Mouse (Mus musculus) thymus, adult 2 months (tissue): Measurements from ENCODE around the gene Stat6. TPM values are rescaled to one million over a fixed set of nuclear protein-coding genes. Genes with fewer than 3 reads are reported as not detected.

Experiments used
- DNase-seq: peaks from one replicate; pipeline ENCODE4 v3.0.0; 2021
- H3K27ac ChIP-seq: fragments of 200-500 bp; 2 replicates; pipeline ENCODE4 v1.5.1; 2012; ENCODE audit warnings: low read length, control low read depth; ENCODE audit not compliant: control insufficient read depth, insufficient read depth
- H3K27me3 ChIP-seq: fragments of 200-500 bp; 2 replicates; pipeline ENCODE4 v1.6.1; 2012; ENCODE audit warnings: mild to moderate bottlenecking, low read length, moderate library complexity, mixed read lengths; ENCODE audit not compliant: control insufficient read depth, insufficient read depth
- H3K36me3 ChIP-seq: fragments of 200-500 bp; 2 replicates; pipeline ENCODE4 v1.6.1; 2012; ENCODE audit warnings: mild to moderate bottlenecking, low read length, moderate library complexity; ENCODE audit not compliant: control insufficient read depth, insufficient read depth
- H3K4me1 ChIP-seq: fragments of 200-500 bp; replicated peaks from 2 replicates; pipeline ENCODE4 v1.6.1; 2012; ENCODE audit warnings: low read length; ENCODE audit not compliant: control insufficient read depth, insufficient read depth
- H3K4me3 ChIP-seq: fragments of 200-500 bp; 2 replicates; pipeline ENCODE4 v1.5.1; 2012; ENCODE audit warnings: mild to moderate bottlenecking, low read length, control low read depth, moderate library complexity; ENCODE audit not compliant: control insufficient read depth, insufficient read depth
- CTCF ChIP-seq: fragments of 200-500 bp; IDR thresholded peaks from 2 replicates; pipeline ENCODE4 v1.5.1; 2012; ENCODE audit warnings: mild to moderate bottlenecking, control low read depth, low read length, moderate library complexity, borderline replicate concordance; ENCODE audit not compliant: control insufficient read depth, poor library complexity, insufficient read depth; ENCODE audit errors: extremely low read depth
- POLR2A ChIP-seq: fragments of 200-500 bp; IDR thresholded peaks from 2 replicates; pipeline ENCODE4 v1.6.1; 2012; ENCODE audit warnings: mild to moderate bottlenecking, low read length, control low read depth, moderate library complexity; ENCODE audit not compliant: control insufficient read depth, poor library complexity, insufficient read depth; ENCODE audit errors: extremely low read depth
- WGBS: fragments of 180-500 bp; shearing (Covaris S2); methylation state at CpG from one replicate; pipeline ENCODE4 v1.1.7; 2018; 5-methylcytosine and 5-hydroxymethylcytosine counted together
- polyA plus RNA-seq: library from polyadenylated mRNA; depleted of rRNA; stranded (reverse); fragments of >200 nt; gene quantifications from 2 replicates; pipeline ENCODE4 v1.2.3, GENCODE M21; 2012

Gene Stat6
- polyA plus RNA-seq, 1 experiment, result 185 TPM

DNA sequence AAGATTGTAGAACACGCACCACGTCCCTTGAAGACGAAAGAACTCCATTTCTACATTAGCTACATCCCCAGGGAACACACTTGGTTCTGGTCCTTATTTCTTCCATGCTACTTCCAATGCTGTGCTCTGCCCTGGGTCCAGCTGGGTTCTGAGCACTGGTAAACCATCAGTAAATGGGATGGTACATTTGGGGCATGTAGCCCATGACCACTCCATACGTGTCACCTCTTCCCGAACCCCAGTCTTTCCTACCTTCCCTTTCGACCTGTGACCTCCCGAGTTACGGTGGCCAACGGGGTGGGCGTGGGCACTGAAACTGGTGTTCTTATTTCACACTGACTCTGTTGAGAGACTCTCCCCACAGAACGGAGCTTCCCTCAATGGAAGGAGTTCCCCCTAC lies 43.5 kb upstream of the Stat6 start:
- Histone ChIP-seq H3K36me3 (no peaks in the 10 kb centered on the region), H3K27ac (no peak overlapping the region), H3K4me3 (no peak overlapping the region), H3K27me3 (no peaks in the 10 kb centered on the region), H3K4me1 (peaks cover 16% of the 10 kb centered on the region)
- 92% methylated on average over 11 of the region's 11 CpGs for WGBS
- TF ChIP-seq POLR2A, result no peak
- no peak for TF ChIP-seq CTCF
- no peak for DNase-seq

DNA sequence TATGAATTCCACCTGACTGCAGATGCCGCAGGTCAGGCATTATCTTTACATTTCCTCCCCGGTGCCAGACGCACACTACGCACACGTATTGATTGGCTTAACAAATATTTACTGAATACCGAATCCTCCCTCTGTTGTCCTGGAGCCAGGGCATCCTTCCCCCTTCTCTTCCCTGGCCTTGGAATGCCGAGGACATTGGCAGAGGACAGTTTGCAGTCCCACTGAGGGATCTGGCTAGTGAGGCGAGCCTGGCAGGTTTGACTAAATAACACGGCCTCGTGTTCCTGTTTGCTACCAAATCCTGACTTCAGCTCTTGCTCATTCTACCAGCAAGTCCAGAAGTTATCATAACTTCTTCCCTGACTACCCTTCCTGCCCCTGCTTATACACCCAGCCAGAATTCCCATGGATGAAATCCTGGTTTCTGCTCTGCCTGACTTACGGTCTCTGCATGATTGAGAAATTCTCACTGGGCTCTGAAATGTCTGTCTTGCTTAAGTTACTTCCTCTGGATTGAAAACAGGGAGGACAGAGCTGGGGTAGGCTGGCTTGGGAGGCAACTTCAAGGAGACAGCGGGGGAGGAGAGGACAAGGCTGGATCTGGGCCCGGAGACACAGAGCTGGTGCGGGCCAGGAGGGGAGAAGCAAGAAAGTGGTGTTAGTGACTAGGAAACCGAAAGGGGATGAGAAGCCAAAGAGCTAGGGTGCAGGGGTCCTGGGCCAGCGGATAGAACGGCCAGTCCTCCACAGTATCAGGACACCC lies 42.8 kb upstream of the Stat6 start:
- Histone ChIP-seq H3K27ac (no peak overlapping the region; the same call in 1 of the 2 replicates), H3K4me1 (peaks cover 18% of the 10 kb centered on the region), H3K36me3 (no peaks in the 10 kb centered on the region), H3K4me3 (no peak overlapping the region), H3K27me3 (no peaks in the 10 kb centered on the region)
- WGBS, result 90% methylated on average over 17 of the region's 17 CpGs
- TF ChIP-seq CTCF, result no peak
- DNase-seq, result no peak

DNA sequence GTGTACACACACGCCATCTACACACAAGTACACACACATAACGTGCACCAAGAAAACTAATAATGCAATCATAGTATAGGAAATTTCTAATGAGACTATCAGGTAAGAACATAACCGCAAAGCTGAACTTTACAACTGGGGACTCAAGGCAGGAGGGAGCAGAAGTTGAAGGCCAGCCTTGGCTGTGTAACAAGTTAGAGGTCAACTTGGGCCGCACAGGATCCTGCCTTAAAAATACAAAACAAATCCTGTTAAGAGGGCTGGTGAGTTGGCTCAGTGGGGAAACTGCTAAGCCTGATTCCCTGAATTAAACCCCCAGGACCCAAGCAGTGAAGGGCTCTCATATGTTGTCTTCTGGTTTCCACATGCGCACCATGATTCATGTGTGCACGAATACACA lies 40.6 kb upstream of the Stat6 start:
- TF ChIP-seq POLR2A, result no peak
- no peak for TF ChIP-seq CTCF
- Histone ChIP-seq H3K4me1 (peaks cover 14% of the 10 kb centered on the region), H3K4me3 (no peak overlapping the region), H3K27me3 (no peaks in the 10 kb centered on the region), H3K27ac (no peak overlapping the region), H3K36me3 (no peaks in the 10 kb centered on the region)
- no peak for DNase-seq
- WGBS, result 96% methylated on average over 6 of the region's 6 CpGs

DNA sequence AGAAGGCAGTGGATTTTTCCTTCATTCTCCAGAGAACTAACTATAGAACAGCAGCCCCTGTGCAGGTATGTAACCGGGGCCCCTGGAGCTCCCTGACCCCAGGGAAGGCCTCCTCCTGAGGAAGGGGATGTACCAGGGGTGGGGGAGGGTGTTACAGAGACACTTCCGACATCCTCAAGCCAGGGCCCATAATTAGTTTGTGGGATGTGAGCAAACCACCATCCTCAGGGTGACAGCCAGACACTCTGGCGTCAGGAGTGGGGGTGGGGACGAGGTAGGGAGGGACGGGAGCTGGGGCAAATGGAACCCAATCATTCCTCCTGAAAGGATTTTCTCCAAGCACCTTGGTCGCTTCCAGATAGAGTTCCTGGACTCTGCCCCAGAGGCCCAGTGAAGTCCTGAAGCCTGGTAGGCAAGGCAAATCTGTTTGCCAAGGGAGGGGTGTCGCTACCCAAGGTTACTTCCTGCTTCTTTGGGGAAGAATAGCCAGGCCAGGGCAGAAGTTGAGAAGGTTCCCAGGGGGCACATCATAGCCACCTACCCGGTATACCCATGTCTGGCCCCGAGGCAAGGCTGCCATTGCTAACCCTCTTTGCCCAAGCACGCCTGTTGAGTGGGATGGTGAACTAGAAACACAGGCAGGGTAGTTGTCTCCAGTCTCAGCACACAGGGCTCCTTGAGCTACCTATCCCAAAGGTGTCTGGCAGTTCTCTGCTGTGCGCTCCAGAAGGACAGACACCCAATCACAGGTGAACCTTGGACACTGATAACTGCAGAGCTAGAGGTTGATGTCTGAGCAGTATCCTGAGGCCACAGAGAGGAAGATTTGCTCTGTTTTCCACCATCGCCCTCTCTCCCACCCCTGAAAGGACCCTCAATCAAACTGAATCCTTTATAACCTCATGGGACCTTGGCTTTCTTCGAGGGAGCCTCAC lies 39.1 kb upstream of the Stat6 start:
- WGBS, result 45% methylated on average over 13 of the region's 13 CpGs
- H3K27me3 ChIP-seq, result no peaks in the 10 kb centered on the region
- TF ChIP-seq CTCF (no peak), POLR2A (no peak)
- no peak for DNase-seq
- no peak overlapping the region for H3K4me3 ChIP-seq
- peak overlapping the region; percentile 22; the same call in 1 of the 2 replicates for H3K27ac ChIP-seq
- no peaks in the 10 kb centered on the region for H3K36me3 ChIP-seq
- peaks cover 14% of the 10 kb centered on the region for H3K4me1 ChIP-seq

DNA sequence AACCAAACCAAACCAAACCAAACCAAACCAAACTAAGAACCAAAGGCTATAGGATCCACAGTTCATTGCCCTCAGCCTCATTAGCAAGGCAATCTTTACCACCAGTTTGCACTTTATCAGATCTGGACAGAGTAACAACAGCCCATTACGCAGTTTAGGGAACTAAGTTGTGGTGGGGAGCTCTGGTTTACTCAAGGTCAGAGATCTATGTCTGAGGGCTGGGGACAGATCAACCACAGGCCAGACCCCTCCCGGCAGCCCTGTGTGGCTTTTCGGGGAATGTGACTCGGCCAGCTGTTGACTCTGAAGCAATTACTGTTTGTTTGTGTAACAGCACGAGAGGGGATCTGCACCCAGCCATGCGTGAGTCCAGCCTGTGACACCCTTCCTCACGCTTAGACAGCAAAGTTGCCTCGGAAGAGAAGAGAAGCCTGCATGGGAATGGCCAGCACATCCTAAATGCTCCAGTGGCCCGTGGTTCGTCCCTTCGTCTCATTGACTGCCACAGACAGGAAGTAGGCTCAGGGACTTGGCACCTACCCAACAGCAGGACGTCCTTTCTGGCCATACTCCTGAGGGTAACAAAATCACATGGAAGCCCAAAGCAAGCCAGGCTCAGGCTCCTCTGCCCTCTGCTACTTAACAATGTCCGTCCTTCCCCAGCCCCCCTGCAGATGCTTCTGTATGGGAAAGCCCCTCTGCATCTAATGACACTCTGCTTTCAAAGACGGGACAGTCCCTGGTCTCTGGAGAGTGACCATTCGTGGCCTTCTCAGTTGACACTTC lies 38.1 kb upstream of the Stat6 start:
- Histone ChIP-seq H3K27me3 (no peaks in the 10 kb centered on the region), H3K36me3 (no peaks in the 10 kb centered on the region), H3K4me3 (no peak overlapping the region), H3K4me1 (peaks cover 14% of the 10 kb centered on the region), H3K27ac (no peak overlapping the region; the same call in 1 of the 2 replicates)
- TF ChIP-seq POLR2A, result no peak
- TF ChIP-seq CTCF, result no peak
- WGBS, result 28% methylated on average over 15 of the region's 15 CpGs
- no peak for DNase-seq

DNA sequence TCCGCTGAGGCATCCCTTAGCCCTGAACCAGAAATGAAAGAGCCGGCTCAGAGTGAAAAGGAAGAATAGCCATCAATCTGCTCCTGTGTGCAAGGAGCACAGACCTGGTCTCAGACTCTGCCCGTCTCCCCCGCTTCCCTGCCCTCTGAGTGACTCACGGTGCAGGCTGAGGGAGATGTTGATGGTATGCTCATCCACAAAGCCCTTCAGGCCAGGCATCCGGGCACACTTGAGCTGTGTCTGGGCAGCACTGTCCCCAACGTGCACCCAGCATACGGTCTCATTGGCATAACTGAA lies 37.6 kb upstream of the Stat6 start:
- Histone ChIP-seq H3K4me1 (peaks cover 14% of the 10 kb centered on the region), H3K4me3 (no peak overlapping the region), H3K27ac (no peak overlapping the region), H3K36me3 (no peaks in the 10 kb centered on the region), H3K27me3 (no peaks in the 10 kb centered on the region)
- TF ChIP-seq POLR2A, result no peak
- no peak for TF ChIP-seq CTCF
- DNase-seq, result no peak
- 70% methylated on average over 8 of the region's 8 CpGs for WGBS

DNA sequence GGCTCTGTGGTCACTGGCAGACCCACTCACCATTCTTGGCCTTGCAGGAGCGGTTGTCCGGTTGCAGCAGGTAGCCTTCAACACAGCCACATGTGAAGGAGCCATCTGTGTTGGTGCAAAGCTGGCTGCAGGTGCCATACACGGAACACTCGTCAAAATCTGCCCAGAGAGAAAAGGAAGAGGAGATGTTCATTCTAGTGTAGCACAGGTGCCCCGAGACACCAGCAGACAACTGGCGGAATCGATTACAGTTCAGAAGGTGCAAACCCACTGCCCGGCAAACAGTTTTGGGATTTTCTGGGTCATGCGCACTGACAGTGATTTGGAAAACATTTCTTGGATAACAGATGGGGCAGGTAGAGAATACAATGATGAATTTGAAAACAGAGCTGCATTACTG lies 37.0 kb upstream of the Stat6 start:
- no peak overlapping the region for H3K27ac ChIP-seq
- H3K4me3 ChIP-seq, result no peak overlapping the region
- no peak for DNase-seq
- H3K27me3 ChIP-seq, result no peaks in the 10 kb centered on the region
- no peaks in the 10 kb centered on the region for H3K36me3 ChIP-seq
- peaks cover 14% of the 10 kb centered on the region for H3K4me1 ChIP-seq
- 79% methylated on average over 9 of the region's 9 CpGs for WGBS
- TF ChIP-seq CTCF (no peak), POLR2A (no peak)
